Mouse (Mus musculus) testis, adult 2 months (tissue): ENCODE data around the gene Tmbim7. TPM values are rescaled to one million over a fixed set of nuclear protein-coding genes. Genes with fewer than 3 reads are reported as not detected.

Experiments used
- H3K27ac ChIP-seq: fragments of 200-500 bp; 2 replicates; pipeline ENCODE4 v1.5.1; 2012; ENCODE audit warnings: low read depth, low read length; ENCODE audit not compliant: control insufficient read depth, insufficient read depth
- H3K27me3 ChIP-seq: fragments of 200-500 bp; 2 replicates; pipeline ENCODE4 v1.6.1; 2012; ENCODE audit warnings: mild to moderate bottlenecking, low read length, moderate library complexity; ENCODE audit not compliant: control insufficient read depth, insufficient read depth
- H3K36me3 ChIP-seq: fragments of 200-500 bp; 2 replicates; pipeline ENCODE4 v1.6.1; 2012; ENCODE audit warnings: mild to moderate bottlenecking, low read length; ENCODE audit not compliant: control insufficient read depth, insufficient read depth
- H3K4me1 ChIP-seq: fragments of 200-500 bp; 2 replicates; pipeline ENCODE4 v1.6.1; 2012; ENCODE audit warnings: low read length; ENCODE audit not compliant: control insufficient read depth, insufficient read depth
- H3K4me3 ChIP-seq: fragments of 200-500 bp; 2 replicates; pipeline ENCODE4 v1.5.1; 2012; ENCODE audit warnings: low read depth, mild to moderate bottlenecking, low read length, moderate library complexity, mixed read lengths; ENCODE audit not compliant: control insufficient read depth
- CTCF ChIP-seq: fragments of 200-500 bp; IDR thresholded peaks from 2 replicates; pipeline ENCODE4 v1.5.1; 2012; ENCODE audit warnings: low read depth, mild to moderate bottlenecking, inconsistent platforms, low read length, moderate library complexity; ENCODE audit not compliant: control insufficient read depth, insufficient read depth, insufficient replicate concordance
- POLR2A ChIP-seq: fragments of 200-500 bp; IDR thresholded peaks from 2 replicates; pipeline ENCODE4 v1.6.1; 2012; ENCODE audit warnings: low read depth, mild to moderate bottlenecking, inconsistent platforms, low read length, moderate library complexity; ENCODE audit not compliant: control insufficient read depth
- polyA plus RNA-seq: library from polyadenylated mRNA; depleted of rRNA; stranded (reverse); fragments of >200 nt; gene quantifications from 2 replicates; pipeline ENCODE4 v1.2.3, GENCODE M21; 2012; rRNA removed

Tmbim7 gene
- polyA plus RNA-seq, 1 experiment, result 244 TPM

GRCm38 (mm10) chr5:3702180-3702579 is 51.2 kb downstream of the Tmbim7 start:
- TF ChIP-seq CTCF (no peak), POLR2A (no peak)
- H3K27me3 ChIP-seq, result no peaks in the 10 kb centered on the region
- no peaks in the 10 kb centered on the region for H3K4me1 ChIP-seq
- H3K27ac ChIP-seq, result no peak overlapping the region
- H3K36me3 ChIP-seq, result no peaks in the 10 kb centered on the region; the same call in 1 of the 2 replicates
- no peak overlapping the region for H3K4me3 ChIP-seq

- no peak overlapping the region for H3K4me3 ChIP-seq
- H3K27ac ChIP-seq, result no peak overlapping the region
- no peak for TF ChIP-seq POLR2A
- H3K4me1 ChIP-seq, result no peaks in the 10 kb centered on the region
- no peaks in the 10 kb centered on the region for H3K36me3 ChIP-seq
- no peaks in the 10 kb centered on the region for H3K27me3 ChIP-seq
These were observed 64.8 kb downstream of the Tmbim7 start for GRCm38 (mm10) chr5:3715800-3716199.

GRCm38 (mm10) chr5:3719371-3719770 is 68.4 kb downstream of the Tmbim7 start:
- Histone ChIP-seq H3K4me3 (no peak overlapping the region), H3K27me3 (no peaks in the 10 kb centered on the region), H3K36me3 (no peaks in the 10 kb centered on the region), H3K4me1 (no peaks in the 10 kb centered on the region), H3K27ac (no peak overlapping the region)
- TF ChIP-seq CTCF (no peak), POLR2A (no peak)

- H3K4me1 ChIP-seq, result no peaks in the 10 kb centered on the region
- H3K27ac ChIP-seq, result no peak overlapping the region
- H3K36me3 ChIP-seq, result no peaks in the 10 kb centered on the region; the same call in 1 of the 2 replicates
- no peak overlapping the region for H3K4me3 ChIP-seq
- no peaks in the 10 kb centered on the region for H3K27me3 ChIP-seq
- TF ChIP-seq CTCF, result no peak
These were observed 71.9 kb downstream of the Tmbim7 start for GRCm38 (mm10) chr5:3722873-3723272.

- Histone ChIP-seq H3K4me3 (no peak overlapping the region), H3K4me1 (no peaks in the 10 kb centered on the region), H3K27ac (no peak overlapping the region), H3K27me3 (no peaks in the 10 kb centered on the region), H3K36me3 (no peaks in the 10 kb centered on the region; the same call in 1 of the 2 replicates)
- no peak for TF ChIP-seq CTCF
These were observed 72.4 kb downstream of the Tmbim7 start for GRCm38 (mm10) chr5:3723415-3723814.

- H3K4me3 ChIP-seq, result no peak overlapping the region
- no peaks in the 10 kb centered on the region for H3K4me1 ChIP-seq
- no peaks in the 10 kb centered on the region for H3K27me3 ChIP-seq
- no peak for TF ChIP-seq POLR2A
- no peak for TF ChIP-seq CTCF
- H3K36me3 ChIP-seq, result no peaks in the 10 kb centered on the region; the same call in 1 of the 2 replicates
- H3K27ac ChIP-seq, result no peak overlapping the region
These were observed 74.5 kb downstream of the Tmbim7 start for GRCm38 (mm10) chr5:3725491-3725890.

GRCm38 (mm10) chr5:3728820-3729219 is 77.8 kb downstream of the Tmbim7 start:
- no peak for TF ChIP-seq CTCF
- TF ChIP-seq POLR2A, result no peak
- Histone ChIP-seq H3K4me3 (no peak overlapping the region), H3K4me1 (no peaks in the 10 kb centered on the region), H3K27ac (no peak overlapping the region), H3K27me3 (no peaks in the 10 kb centered on the region), H3K36me3 (no peaks in the 10 kb centered on the region; the same call in 1 of the 2 replicates)

Other genes with a start within 250 kb of the Tmbim7 start
- gene Fam133b, start 107.3 kb upstream of the Tmbim7 start, polyA plus RNA-seq, result 9.9 and 10.1 TPM in 2 replicates
- gene 1700109H08Rik, start 79.6 kb upstream of the Tmbim7 start, polyA plus RNA-seq, result 40.0 and 46.6 TPM in 2 replicates
- gene Pex1, start 55.1 kb upstream of the Tmbim7 start, polyA plus RNA-seq, result 2.5 and 3.8 TPM in 2 replicates
- 6.4 and 10.9 TPM in 2 replicates for gene Rbm48, start 54.6 kb upstream of the Tmbim7 start, polyA plus RNA-seq
- 120 and 121 TPM in 2 replicates for gene Gatad1, start 6.0 kb downstream of the Tmbim7 start, polyA plus RNA-seq
- gene Ankib1, start 151.7 kb downstream of the Tmbim7 start, polyA plus RNA-seq, result 7.7 and 9.0 TPM in 2 replicates
- gene Krit1, start 152.0 kb downstream of the Tmbim7 start, polyA plus RNA-seq, result 10.0 and 11.9 TPM in 2 replicates
- gene Lrrd1, start 194.0 kb downstream of the Tmbim7 start, polyA plus RNA-seq, result 4.6 and 5.4 TPM in 2 replicates
- gene Mterf1a, start 242.8 kb downstream of the Tmbim7 start, polyA plus RNA-seq, result 1.5 and 1.7 TPM in 2 replicates